Mouse (Mus musculus) intestine, embryonic 16.5 days (tissue): Measurements from ENCODE around the gene Dot1l. TPM values are rescaled to one million over a fixed set of nuclear protein-coding genes. Genes with fewer than 3 reads are reported as not detected.

Source experiments
- ATAC-seq: fragments of 200-750 bp; cut with Nextera tagmentation; 2 replicates; pipeline ENCODE4 v1.8.0; 2017; ENCODE audit warnings: moderate TSS enrichment, moderate library complexity
- H3K27ac ChIP-seq: fragments of 300-500 bp; sonication (generic); 2 replicates; pipeline ENCODE4 v1.5.1; 2014; ENCODE audit warnings: mild to moderate bottlenecking, low read length
- H3K27me3 ChIP-seq: fragments of 300-500 bp; sonication (generic); replicated peaks from 2 replicates; pipeline ENCODE4 v1.6.1; 2014; ENCODE audit warnings: low read length, control low read depth, mixed read lengths; ENCODE audit not compliant: control insufficient read depth, insufficient read depth
- H3K36me3 ChIP-seq: fragments of 300-500 bp; sonication (generic); 2 replicates; pipeline ENCODE4 v1.6.1; 2014; ENCODE audit warnings: low read length, control low read depth; ENCODE audit not compliant: control insufficient read depth, insufficient read depth
- H3K4me1 ChIP-seq: fragments of 300-500 bp; sonication (generic); 2 replicates; pipeline ENCODE4 v1.6.1; 2014; ENCODE audit warnings: low read length, control low read depth, mixed read lengths; ENCODE audit not compliant: control insufficient read depth, insufficient read depth
- H3K4me2 ChIP-seq: fragments of 300-500 bp; sonication (generic); 2 replicates; pipeline ENCODE4 v1.6.1; 2014; ENCODE audit warnings: low read depth, low read length, control low read depth
- H3K4me3 ChIP-seq: fragments of 300-500 bp; sonication (generic); 2 replicates; pipeline ENCODE4 v1.5.1; 2014; ENCODE audit warnings: mild to moderate bottlenecking, low read length
- H3K9ac ChIP-seq: fragments of 300-500 bp; sonication (generic); 2 replicates; pipeline ENCODE4 v1.6.1; 2014; ENCODE audit warnings: low read depth, low read length
- H3K9me3 ChIP-seq: fragments of 300-500 bp; sonication (generic); 2 replicates; pipeline ENCODE4 v1.6.1; 2016; ENCODE audit warnings: low read length, control low read depth; ENCODE audit not compliant: control insufficient read depth
- WGBS: fragments of 180-500 bp; shearing (Covaris S2); extraction: QIAGEN DNeasy Blood & Tissue Kit; methylation state at CpG from one replicate; pipeline ENCODE4 v1.1.7; 2014; 5-methylcytosine and 5-hydroxymethylcytosine counted together
- polyA plus RNA-seq: library from polyadenylated mRNA; unstranded; fragments of >200 nt; fragmentation: Nextera tagmentation; extraction: Ambion mirVana; gene quantifications from 2 replicates; pipeline ENCODE4 v1.2.1, GENCODE M21; 2015

The Dot1l gene
- polyA plus RNA-seq: 9.5 and 9.7 TPM in 2 replicates

DNA sequence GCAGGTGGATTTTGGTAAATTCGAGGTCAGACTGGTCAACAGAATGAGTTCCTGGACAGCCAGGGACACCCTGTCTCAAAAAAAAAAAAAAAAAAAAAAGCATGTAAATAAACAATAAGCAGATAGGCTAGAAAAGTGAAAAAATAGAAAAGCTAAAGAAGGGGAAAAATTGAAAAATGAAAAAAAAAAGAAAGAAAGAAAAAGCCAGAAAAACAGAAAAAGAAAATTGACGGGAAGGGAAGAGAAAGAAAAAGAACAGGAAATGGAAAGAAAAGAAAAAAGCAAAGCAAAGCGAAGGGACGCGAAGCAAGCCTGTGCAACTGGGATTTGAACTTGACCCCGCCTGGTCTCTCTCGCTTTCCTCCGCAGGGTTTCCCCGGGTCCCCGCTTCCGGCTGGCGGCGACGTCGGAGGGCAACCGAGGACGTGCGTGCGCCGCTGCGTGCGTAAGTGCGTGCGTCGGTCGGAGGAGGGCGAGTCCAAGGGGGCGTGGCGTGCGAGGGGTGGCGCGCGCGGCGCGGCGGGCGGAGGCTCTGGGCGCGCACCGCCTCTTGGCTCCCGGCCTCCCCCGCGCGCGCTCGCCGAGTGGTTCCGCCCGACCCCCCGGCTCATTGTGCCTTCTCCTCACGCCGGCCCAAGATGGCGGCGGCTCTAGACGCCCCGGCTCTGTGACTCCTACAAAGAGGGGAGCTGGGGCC lies at the start of gene Dot1l:
Gene Dot1l, plus strand, starts transcription at position 613 of the 697 bp plus-strand sequence.
- Histone ChIP-seq H3K4me1 (peaks cover 44% of the 10 kb centered on the region), H3K4me2 (peak within 1 kb of the TSS; percentile 84), H3K36me3 (no peaks in the 10 kb centered on the region), H3K27me3 (no peaks in the 10 kb centered on the region), H3K27ac (peak within 1 kb of the TSS; percentile 79), H3K9me3 (no peaks in the 10 kb centered on the region), H3K4me3 (peak within 1 kb of the TSS; percentile 93), H3K9ac (peak within 1 kb of the TSS; percentile 90)
- WGBS: 1% methylated on average over 55 of the region's 57 CpGs
- ATAC-seq: peak; percentile 87

DNA sequence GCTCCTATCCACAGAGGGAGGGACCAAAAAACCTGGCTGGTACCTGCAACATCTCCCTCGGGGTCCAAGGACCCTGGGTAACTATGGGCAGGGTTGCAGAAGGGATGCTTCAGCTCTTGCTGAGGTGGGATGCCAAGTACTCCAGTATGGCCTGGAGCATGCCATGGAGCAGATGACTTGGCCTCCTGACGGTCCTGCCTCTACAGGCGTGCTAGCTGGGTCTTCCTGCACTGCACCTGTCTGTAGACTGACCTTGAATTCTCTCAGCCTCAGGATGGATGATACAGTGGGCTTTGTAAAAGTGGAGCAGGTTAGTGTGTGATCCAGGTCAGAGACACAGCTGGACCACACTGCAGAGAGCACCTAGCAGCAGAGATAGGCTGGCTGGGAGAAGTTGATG lies 49.5 kb upstream of the Dot1l start:
- peaks cover 23% of the 10 kb centered on the region for H3K36me3 ChIP-seq
- no peak for ATAC-seq
- peaks cover 21% of the 10 kb centered on the region for H3K4me1 ChIP-seq
- WGBS: 78% methylated on average over 3 of the region's 3 CpGs
- H3K9ac ChIP-seq: no peak overlapping the region
- H3K9me3 ChIP-seq: no peaks in the 10 kb centered on the region
- no peaks in the 10 kb centered on the region for H3K27me3 ChIP-seq
- no peak overlapping the region for H3K4me3 ChIP-seq
- no peak overlapping the region for H3K4me2 ChIP-seq
- no peak overlapping the region for H3K27ac ChIP-seq

DNA sequence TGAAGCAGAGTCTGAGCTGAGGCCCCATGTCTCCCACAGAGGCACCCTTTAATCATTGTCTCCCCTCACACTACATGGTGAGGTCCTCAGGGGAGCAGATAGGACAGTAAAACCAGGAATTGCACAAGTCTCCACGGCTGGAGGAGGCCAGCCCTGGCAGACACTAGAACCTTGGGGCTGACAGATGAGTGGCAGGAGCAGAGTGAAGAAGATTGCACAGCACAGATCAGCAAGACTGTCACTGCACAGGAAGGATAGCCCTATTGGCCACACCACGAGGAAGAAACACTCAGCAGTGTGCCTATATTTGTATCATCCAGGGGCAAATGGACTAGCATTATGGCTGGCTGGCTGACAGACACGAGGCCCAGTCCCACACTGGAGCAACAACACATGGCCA lies 44.2 kb upstream of the Dot1l start:
- WGBS: 82% methylated on average over 3 of the region's 3 CpGs
- Histone ChIP-seq H3K9me3 (no peaks in the 10 kb centered on the region), H3K4me2 (no peak overlapping the region), H3K36me3 (peaks cover 44% of the 10 kb centered on the region), H3K27me3 (no peaks in the 10 kb centered on the region), H3K4me3 (no peak overlapping the region), H3K9ac (no peak overlapping the region), H3K4me1 (no peaks in the 10 kb centered on the region), H3K27ac (no peak overlapping the region)
- no peak for ATAC-seq

DNA sequence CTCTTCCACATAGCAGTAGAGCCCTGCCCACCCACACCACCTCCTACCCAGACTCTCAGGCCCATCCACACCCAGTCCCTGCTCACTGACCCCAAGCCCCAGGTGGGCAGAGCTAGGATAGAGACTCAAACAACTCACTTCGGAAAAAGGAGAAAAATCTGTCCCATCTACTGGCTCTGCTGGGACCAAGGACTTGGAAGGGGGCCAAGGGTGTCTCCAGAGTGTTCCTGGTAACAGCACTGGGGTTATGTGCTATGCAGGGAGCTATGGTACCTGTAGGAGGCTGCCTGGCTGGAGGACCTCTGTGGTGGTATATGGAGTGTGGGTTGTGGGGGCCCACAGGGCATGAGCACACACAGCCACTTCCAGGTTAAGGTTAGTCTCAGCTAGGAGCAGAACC lies 37.7 kb upstream of the Dot1l start:
- no peaks in the 10 kb centered on the region for H3K27me3 ChIP-seq
- H3K9ac ChIP-seq: no peak overlapping the region
- peaks cover 46% of the 10 kb centered on the region for H3K36me3 ChIP-seq
- H3K4me3 ChIP-seq: no peak overlapping the region
- no peaks in the 10 kb centered on the region for H3K4me1 ChIP-seq
- WGBS: 80% methylated on average over 1 of the region's 1 CpGs
- no peak overlapping the region for H3K4me2 ChIP-seq
- no peaks in the 10 kb centered on the region for H3K9me3 ChIP-seq
- no peak for ATAC-seq
- H3K27ac ChIP-seq: no peak overlapping the region

DNA sequence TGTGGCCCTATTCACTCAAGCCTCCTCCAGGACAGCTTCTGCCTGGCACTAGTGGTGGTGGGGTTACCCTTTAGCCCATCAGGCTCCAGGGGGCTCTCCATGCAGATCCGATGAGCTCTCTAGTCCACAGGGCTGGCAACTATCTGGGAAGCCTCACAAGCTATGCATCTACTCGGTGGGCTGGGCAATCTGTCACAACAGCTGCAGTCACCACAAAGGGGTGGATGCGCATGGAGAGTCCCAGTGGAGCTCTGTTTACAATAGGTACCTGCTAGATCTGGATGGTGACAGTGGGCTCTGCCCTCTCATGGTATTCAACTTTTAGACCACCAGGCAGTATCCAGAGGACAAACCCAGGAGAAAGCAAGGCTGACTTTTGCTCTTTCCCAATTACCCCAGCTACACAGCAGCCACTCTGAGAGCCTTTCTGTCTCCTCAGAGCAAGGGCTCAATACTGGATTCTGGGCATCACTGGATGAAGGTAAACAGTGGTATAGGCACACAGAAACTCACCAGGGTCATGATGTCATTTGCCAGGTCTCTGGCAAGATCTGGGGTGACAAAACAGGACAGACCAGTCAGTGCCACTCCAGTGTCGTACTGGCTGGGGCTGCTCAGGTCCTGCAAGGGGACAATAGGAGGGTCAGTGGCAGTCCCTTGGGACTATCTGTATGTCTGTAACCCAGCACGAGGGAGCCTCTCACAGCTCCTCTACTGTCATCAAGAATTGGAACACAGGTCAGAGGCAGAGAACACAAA lies 27.5 kb upstream of the Dot1l start:
- Histone ChIP-seq H3K4me1 (no peaks in the 10 kb centered on the region), H3K36me3 (peaks cover 23% of the 10 kb centered on the region)
- 80% methylated on average over 5 of the region's 5 CpGs for WGBS

DNA sequence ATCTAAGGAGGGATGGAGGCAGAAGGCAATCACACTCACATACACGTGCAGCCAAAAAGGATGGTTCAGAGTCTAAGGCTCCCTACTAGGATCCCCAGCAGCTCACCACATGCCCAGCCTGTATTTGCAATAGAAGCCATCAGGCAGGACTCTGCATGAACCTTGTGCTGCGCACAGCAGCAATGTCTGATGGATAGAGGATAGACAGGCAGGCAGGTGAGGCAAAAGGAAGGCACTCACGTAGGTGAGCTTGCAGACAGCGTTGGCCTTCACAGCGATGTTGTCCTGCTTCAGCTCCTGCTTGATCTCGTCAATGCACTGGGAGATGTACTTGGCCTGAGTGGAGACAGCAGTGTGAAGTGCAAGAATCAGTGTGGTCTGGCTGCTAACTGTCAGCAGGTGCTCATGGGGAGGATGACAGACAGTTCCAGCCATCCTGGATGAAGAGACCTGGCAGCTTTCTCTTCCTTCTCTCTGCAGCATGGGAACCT lies 22.4 kb upstream of the Dot1l start:
- no peaks in the 10 kb centered on the region for H3K27me3 ChIP-seq
- no peak overlapping the region for H3K9ac ChIP-seq
- ATAC-seq: no peak
- no peak overlapping the region for H3K4me2 ChIP-seq
- H3K36me3 ChIP-seq: peaks cover 22% of the 10 kb centered on the region
- no peaks in the 10 kb centered on the region for H3K9me3 ChIP-seq
- no peak overlapping the region for H3K4me3 ChIP-seq
- peaks cover 10% of the 10 kb centered on the region; the same call in 1 of the 2 replicates for H3K4me1 ChIP-seq
- WGBS: 89% methylated on average over 6 of the region's 6 CpGs
- H3K27ac ChIP-seq: no peak overlapping the region

More for the DNA sequence above, 27.5 kb upstream of the Dot1l start:
- no peak overlapping the region for H3K9ac ChIP-seq
- H3K27me3 ChIP-seq: no peaks in the 10 kb centered on the region
- ATAC-seq: no peak
- H3K9me3 ChIP-seq: no peaks in the 10 kb centered on the region
- H3K4me3 ChIP-seq: no peak overlapping the region
- no peak overlapping the region for H3K4me2 ChIP-seq
- H3K27ac ChIP-seq: no peak overlapping the region

DNA sequence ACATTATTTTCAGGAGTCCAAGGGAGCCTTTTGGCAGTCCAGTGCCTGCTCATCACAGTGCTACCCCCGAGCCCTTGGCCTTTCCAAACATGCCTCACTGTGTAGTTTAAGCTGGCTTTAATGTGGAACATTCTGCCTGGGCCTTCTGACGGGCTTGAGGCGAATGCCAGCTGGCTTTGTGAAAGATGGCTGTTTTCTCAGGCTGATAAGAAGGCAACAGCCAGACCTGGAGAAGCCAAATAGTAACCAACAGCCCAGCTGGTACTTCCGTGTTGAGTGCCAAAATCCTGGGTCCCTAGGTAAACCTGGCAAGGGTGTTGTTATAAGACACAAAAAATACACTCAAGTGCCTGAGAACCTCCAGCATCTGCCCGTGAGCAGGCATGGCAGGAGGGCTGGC lies 18.3 kb upstream of the Dot1l start:
- H3K36me3 ChIP-seq: peaks cover 4% of the 10 kb centered on the region; the same call in 1 of the 2 replicates
- H3K9me3 ChIP-seq: no peaks in the 10 kb centered on the region
- H3K4me2 ChIP-seq: no peak overlapping the region
- H3K9ac ChIP-seq: no peak overlapping the region
- no peaks in the 10 kb centered on the region for H3K27me3 ChIP-seq
- peak overlapping the region; percentile 24 for H3K27ac ChIP-seq
- 63% methylated on average over 5 of the region's 5 CpGs for WGBS
- peaks cover 33% of the 10 kb centered on the region for H3K4me1 ChIP-seq
- ATAC-seq: no peak
- H3K4me3 ChIP-seq: no peak overlapping the region

DNA sequence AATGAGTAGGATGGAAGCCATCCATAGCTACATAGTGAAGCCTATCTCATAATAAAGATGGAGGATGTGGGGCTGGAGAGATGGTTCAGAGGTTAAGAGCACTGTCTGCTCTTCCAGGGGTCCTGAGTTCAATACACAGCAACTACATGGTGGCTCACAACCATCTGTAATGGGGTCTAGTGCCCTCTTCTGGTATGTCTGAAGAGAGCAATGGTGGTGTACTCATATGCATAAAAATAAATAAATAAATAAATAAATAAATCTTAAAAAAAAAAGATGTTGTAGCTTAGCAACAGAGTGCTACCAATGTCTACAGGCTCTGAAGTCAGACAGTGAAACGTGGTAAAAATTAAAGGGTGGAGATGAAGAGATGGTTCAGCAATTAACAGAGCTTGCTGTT lies 16.3 kb upstream of the Dot1l start:
- Histone ChIP-seq H3K27me3 (no peaks in the 10 kb centered on the region), H3K9me3 (no peaks in the 10 kb centered on the region), H3K36me3 (peaks cover 4% of the 10 kb centered on the region; the same call in 1 of the 2 replicates), H3K4me3 (no peak overlapping the region), H3K27ac (no peak overlapping the region), H3K4me1 (peaks cover 37% of the 10 kb centered on the region), H3K9ac (no peak overlapping the region), H3K4me2 (no peak overlapping the region)
- no peak for ATAC-seq
- 72% methylated on average over 1 of the region's 1 CpGs for WGBS

DNA sequence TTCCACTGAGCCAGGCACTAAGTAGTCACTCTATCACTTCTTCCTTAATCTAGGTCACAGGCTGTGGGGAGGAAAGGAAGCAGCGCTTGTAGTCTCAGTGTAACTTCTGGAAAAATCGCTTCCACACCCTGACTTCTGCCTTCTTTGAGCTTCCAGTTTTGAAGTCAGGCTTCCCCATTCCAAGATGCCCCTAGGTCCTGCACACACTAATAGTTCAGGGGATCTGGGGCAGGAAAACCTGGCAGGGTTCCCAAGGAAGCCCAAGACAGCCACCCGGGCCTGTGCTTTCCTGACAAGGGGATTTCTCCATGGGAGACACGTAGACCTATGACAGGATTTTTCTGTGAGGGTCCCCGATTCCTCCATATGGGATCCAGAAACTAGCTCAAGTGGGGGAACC lies 13.9 kb upstream of the Dot1l start:
- WGBS: 17% methylated on average over 5 of the region's 5 CpGs
- no peaks in the 10 kb centered on the region for H3K9me3 ChIP-seq
- H3K36me3 ChIP-seq: no peaks in the 10 kb centered on the region
- H3K4me3 ChIP-seq: peak overlapping the region; percentile 99
- peaks cover 40% of the 10 kb centered on the region for H3K4me1 ChIP-seq
- H3K9ac ChIP-seq: peak overlapping the region; percentile 98
- H3K27ac ChIP-seq: peak overlapping the region; percentile 77
- no peaks in the 10 kb centered on the region for H3K27me3 ChIP-seq
- no peak for ATAC-seq
- H3K4me2 ChIP-seq: peak overlapping the region; percentile 93
